Mouse (Mus musculus) neural tube, embryonic 14.5 days (tissue): Measurements from ENCODE around the gene Bnip2. TPM values are rescaled to one million over a fixed set of nuclear protein-coding genes. Genes with fewer than 3 reads are reported as not detected.

ENCODE experiments used
- ATAC-seq: fragments of 200-750 bp; cut with Nextera tagmentation; 2 replicates; pipeline ENCODE4 v1.8.0; 2017; ENCODE audit warnings: low read depth, mild to moderate bottlenecking, moderate TSS enrichment, moderate library complexity
- H3K27ac ChIP-seq: fragments of 300-500 bp; sonication (generic); 2 replicates; pipeline ENCODE4 v1.5.1; 2014; ENCODE audit warnings: low read depth, mild to moderate bottlenecking, control low read depth, low read length, moderate library complexity, mixed read lengths
- H3K27me3 ChIP-seq: fragments of 300-500 bp; sonication (generic); 2 replicates; pipeline ENCODE4 v1.6.1; 2014; ENCODE audit warnings: low read length; ENCODE audit not compliant: control insufficient read depth, insufficient read depth
- H3K36me3 ChIP-seq: fragments of 300-500 bp; sonication (generic); 2 replicates; pipeline ENCODE4 v1.6.1; 2014; ENCODE audit warnings: low read length, mixed read lengths; ENCODE audit not compliant: control insufficient read depth, insufficient read depth
- H3K4me1 ChIP-seq: fragments of 300-500 bp; sonication (generic); 2 replicates; pipeline ENCODE4 v1.6.1; 2014; ENCODE audit warnings: low read length; ENCODE audit not compliant: control insufficient read depth, insufficient read depth
- H3K4me2 ChIP-seq: fragments of 300-500 bp; sonication (generic); 2 replicates; pipeline ENCODE4 v1.6.1; 2014; ENCODE audit warnings: mild to moderate bottlenecking, low read depth, low read length, control low read depth
- H3K4me3 ChIP-seq: fragments of 300-500 bp; sonication (generic); 2 replicates; pipeline ENCODE4 v1.5.1; 2014; ENCODE audit warnings: low read depth, low read length, control low read depth, mixed read lengths
- H3K9ac ChIP-seq: fragments of 300-500 bp; sonication (generic); replicated peaks from 2 replicates; pipeline ENCODE4 v1.6.1; 2014; ENCODE audit warnings: low read depth, mild to moderate bottlenecking, control low read depth, low read length, mixed read lengths
- H3K9me3 ChIP-seq: fragments of 300-500 bp; sonication (generic); 2 replicates; pipeline ENCODE4 v1.6.1; 2016; ENCODE audit warnings: low read length; ENCODE audit not compliant: control insufficient read depth
- WGBS: fragments of 180-500 bp; shearing (Covaris S2); extraction: QIAGEN DNeasy Blood & Tissue Kit; methylation state at CpG from one replicate; pipeline ENCODE4 v1.1.7; 2014; 5-methylcytosine and 5-hydroxymethylcytosine counted together
- polyA plus RNA-seq: library from polyadenylated mRNA; unstranded; fragments of >200 nt; fragmentation: Nextera tagmentation; extraction: Ambion mirVana; gene quantifications from 2 replicates; pipeline ENCODE4 v1.2.1, GENCODE M21; 2014

The Bnip2 gene
- polyA plus RNA-seq, 1 experiment from 2014 or later: 57.4 TPM

DNA sequence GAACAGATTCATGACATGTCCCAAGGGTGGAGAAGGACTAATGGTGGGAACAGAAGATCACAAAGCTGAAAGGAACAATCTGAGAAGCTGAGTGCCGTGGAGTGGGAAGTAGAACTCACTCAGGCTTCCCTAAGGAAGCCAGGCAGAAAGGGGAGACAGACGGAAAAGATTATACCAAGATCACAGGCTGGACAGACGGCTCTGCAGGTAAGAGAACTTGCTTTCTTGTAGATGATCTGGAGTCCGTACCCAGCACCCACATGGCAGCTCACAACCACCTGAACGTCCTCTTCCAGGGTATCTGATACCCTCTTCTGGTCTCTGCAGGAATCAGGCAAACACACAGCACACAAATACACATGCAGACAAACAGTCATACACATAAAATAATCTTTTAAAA, 2.7 kb upstream of the Bnip2 start:
- no peak for ATAC-seq
- H3K36me3 ChIP-seq: no peaks in the 10 kb centered on the region
- 81% methylated on average over 5 of the region's 5 CpGs for WGBS

GRCm38 (mm10) chr9:69987579-69987978, 1.7 kb upstream of the Bnip2 start:
- Histone ChIP-seq H3K4me2 (no peak overlapping the region), H3K27me3 (no peaks in the 10 kb centered on the region), H3K36me3 (no peaks in the 10 kb centered on the region), H3K4me3 (no peak overlapping the region), H3K27ac (no peak overlapping the region), H3K9me3 (no peaks in the 10 kb centered on the region), H3K4me1 (peaks cover 11% of the 10 kb centered on the region), H3K9ac (no peak overlapping the region)
- WGBS: 5% methylated on average over 3 of the region's 3 CpGs
- ATAC-seq: no peak

More for the DNA sequence above, 2.7 kb upstream of the Bnip2 start:
- no peaks in the 10 kb centered on the region for H3K9me3 ChIP-seq
- H3K9ac ChIP-seq: no peak overlapping the region
- peaks cover 8% of the 10 kb centered on the region for H3K4me1 ChIP-seq
- no peak overlapping the region for H3K4me2 ChIP-seq
- no peaks in the 10 kb centered on the region for H3K27me3 ChIP-seq
- no peak overlapping the region for H3K27ac ChIP-seq
- H3K4me3 ChIP-seq: no peak overlapping the region

DNA sequence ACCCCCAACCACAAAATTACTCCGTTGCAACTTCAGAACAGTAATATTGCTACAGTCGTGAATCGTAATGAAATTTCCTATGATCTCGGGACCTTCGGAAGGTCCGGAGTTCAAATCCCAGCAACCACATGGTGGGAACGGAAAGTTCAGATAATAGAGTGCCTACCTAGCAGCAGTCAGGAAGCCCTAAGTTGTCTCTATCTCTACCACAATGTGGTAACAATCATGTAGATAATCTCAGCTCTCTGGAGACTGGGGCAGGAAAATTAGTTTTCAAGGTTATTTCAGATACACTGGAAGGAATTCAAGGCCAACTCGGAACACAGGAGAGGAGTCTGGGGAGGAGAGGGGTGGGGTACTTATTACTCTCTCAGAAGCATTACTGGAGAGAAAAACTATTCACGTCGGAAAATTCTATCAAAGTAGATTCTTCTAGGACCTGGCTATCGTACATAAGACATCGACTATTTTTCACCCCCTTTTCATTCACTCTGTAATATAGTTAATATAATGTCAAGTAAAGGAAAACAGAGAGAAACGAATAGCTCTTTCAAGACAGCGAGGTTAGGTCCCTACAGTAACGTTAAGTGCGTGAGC, 462 bp upstream of the Bnip2 start:
- Histone ChIP-seq H3K4me2 (peak overlapping the region; percentile 64), H3K4me1 (peaks cover 11% of the 10 kb centered on the region), H3K27ac (peak overlapping the region; percentile 92), H3K36me3 (no peaks in the 10 kb centered on the region), H3K27me3 (no peaks in the 10 kb centered on the region), H3K9ac (peak overlapping the region; percentile 98), H3K9me3 (no peaks in the 10 kb centered on the region), H3K4me3 (peak overlapping the region; percentile 100)
- no peak; the same call in 1 of the 2 replicates for ATAC-seq
- 44% methylated on average over 16 of the region's 16 CpGs for WGBS

GRCm38 (mm10) chr9:69990346-69990745, 1.1 kb downstream of the Bnip2 start:
- H3K4me1 ChIP-seq: peaks cover 11% of the 10 kb centered on the region
- 14% methylated on average over 5 of the region's 5 CpGs for WGBS
- peak overlapping the region; percentile 64 for H3K4me2 ChIP-seq
- no peaks in the 10 kb centered on the region for H3K9me3 ChIP-seq
- H3K4me3 ChIP-seq: peak overlapping the region; percentile 100
- 0 out of 2 replicates have a peak overlapping the region, but pooled peaks have one; percentile 98 for H3K9ac ChIP-seq
- H3K27me3 ChIP-seq: no peaks in the 10 kb centered on the region
- no peaks in the 10 kb centered on the region for H3K36me3 ChIP-seq
- H3K27ac ChIP-seq: no peak overlapping the region; the same call in 1 of the 2 replicates
- ATAC-seq: no peak

- H3K9me3 ChIP-seq: no peaks in the 10 kb centered on the region
- H3K4me2 ChIP-seq: no peak overlapping the region
- WGBS: 81% methylated on average over 5 of the region's 5 CpGs
- peaks cover 11% of the 10 kb centered on the region for H3K36me3 ChIP-seq
- H3K4me1 ChIP-seq: peaks cover 11% of the 10 kb centered on the region
- no peak overlapping the region for H3K9ac ChIP-seq
- no peaks in the 10 kb centered on the region for H3K27me3 ChIP-seq
- H3K27ac ChIP-seq: no peak overlapping the region
- H3K4me3 ChIP-seq: no peak overlapping the region
- ATAC-seq: no peak
These were observed 3.6 kb downstream of the Bnip2 start for GRCm38 (mm10) chr9:69992841-69993277.

GRCm38 (mm10) chr9:69993479-69993878, 4.2 kb downstream of the Bnip2 start:
- WGBS: 83% methylated on average over 1 of the region's 1 CpGs
- Histone ChIP-seq H3K4me2 (no peak overlapping the region), H3K36me3 (peaks cover 12% of the 10 kb centered on the region), H3K27ac (no peak overlapping the region), H3K4me3 (no peak overlapping the region), H3K4me1 (peaks cover 11% of the 10 kb centered on the region), H3K9ac (no peak overlapping the region), H3K27me3 (no peaks in the 10 kb centered on the region), H3K9me3 (no peaks in the 10 kb centered on the region)
- ATAC-seq: no peak

DNA sequence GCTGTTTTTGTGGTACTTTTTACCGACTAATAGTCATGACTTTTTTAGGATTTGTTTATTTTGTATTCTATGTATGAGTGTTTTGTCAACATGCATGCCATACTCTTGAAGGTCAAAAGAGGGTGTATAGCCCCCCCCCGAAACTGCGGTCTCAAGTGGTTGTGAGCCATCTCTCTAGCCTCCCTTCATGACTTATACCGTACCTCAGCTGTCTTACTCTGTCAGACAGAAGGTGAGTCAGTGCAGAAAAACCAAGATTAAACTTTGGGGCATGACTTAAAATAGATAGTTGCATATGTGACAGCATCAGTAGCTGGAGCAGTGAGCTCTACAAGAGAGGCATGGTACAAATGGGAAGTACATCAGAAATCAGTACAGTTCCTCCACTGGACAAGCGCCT, 5.3 kb downstream of the Bnip2 start:
- H3K27me3 ChIP-seq: no peaks in the 10 kb centered on the region
- peaks cover 23% of the 10 kb centered on the region for H3K36me3 ChIP-seq
- ATAC-seq: no peak
- WGBS: 98% methylated on average over 5 of the region's 5 CpGs
- H3K9me3 ChIP-seq: no peaks in the 10 kb centered on the region
- H3K4me1 ChIP-seq: peaks cover 11% of the 10 kb centered on the region
- no peak overlapping the region for H3K4me2 ChIP-seq
- no peak overlapping the region for H3K9ac ChIP-seq
- no peak overlapping the region for H3K27ac ChIP-seq
- H3K4me3 ChIP-seq: no peak overlapping the region

DNA sequence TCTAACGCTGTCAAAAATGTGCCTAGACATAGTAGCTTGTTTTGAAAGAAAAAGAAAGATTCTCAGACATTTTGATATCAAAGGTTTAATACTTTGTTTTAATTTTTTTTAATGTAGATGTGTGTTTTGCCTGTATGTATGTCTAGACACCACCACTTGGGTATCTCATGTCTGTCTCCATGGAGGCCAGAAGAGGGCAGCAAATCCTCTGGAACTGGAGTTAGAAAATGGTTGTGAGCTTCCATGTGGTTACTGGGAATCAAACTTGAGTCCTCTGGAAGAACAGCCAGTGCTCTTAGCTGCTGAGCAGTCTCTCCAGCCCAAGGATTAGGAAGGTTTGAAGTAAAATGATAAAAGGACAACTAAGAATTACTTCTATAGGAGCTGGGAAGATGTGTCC, 10.1 kb downstream of the Bnip2 start:
- 97% methylated on average over 1 of the region's 1 CpGs for WGBS
- no peaks in the 10 kb centered on the region for H3K4me1 ChIP-seq
- H3K9me3 ChIP-seq: no peaks in the 10 kb centered on the region
- no peak overlapping the region for H3K4me2 ChIP-seq
- H3K4me3 ChIP-seq: no peak overlapping the region
- H3K27me3 ChIP-seq: no peaks in the 10 kb centered on the region
- no peak overlapping the region for H3K9ac ChIP-seq
- H3K36me3 ChIP-seq: peaks cover 62% of the 10 kb centered on the region
- no peak for ATAC-seq
- H3K27ac ChIP-seq: no peak overlapping the region

DNA sequence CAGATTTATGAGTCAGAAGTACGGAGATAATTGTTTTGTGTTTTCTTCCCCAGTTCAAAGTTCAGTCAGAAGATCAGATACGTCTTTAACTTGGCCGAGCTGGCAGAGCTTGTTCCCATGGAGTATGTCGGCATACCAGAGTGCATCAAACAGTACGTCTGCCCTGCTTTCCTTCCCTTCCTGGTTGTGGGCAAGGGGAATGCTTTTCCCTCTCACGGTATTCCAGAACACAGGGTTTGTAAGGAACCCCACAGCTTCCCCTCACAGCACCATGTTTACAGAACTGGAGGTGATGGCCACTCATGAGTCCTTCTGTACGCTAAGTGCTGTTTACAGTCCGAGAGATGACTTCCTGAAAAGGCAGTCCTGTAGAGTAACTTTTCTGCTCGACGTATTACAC, 14.2 kb downstream of the Bnip2 start:
- Histone ChIP-seq H3K4me2 (no peak overlapping the region), H3K9me3 (no peaks in the 10 kb centered on the region), H3K27ac (no peak overlapping the region), H3K4me1 (no peaks in the 10 kb centered on the region), H3K4me3 (no peak overlapping the region), H3K27me3 (no peaks in the 10 kb centered on the region), H3K36me3 (peaks cover 64% of the 10 kb centered on the region), H3K9ac (no peak overlapping the region)
- WGBS: 91% methylated on average over 10 of the region's 10 CpGs
- no peak for ATAC-seq
